Mouse (Mus musculus) thymus, adult 2 months (tissue): ENCODE measurements at regions not wholly inside any gene's neighbourhood (a gene's known extent, or its start where the extent isn't known, plus 50 kb on each side); places are given as distances from the start of the nearest gene placed in this dataset.

ENCODE experiments used
- DNase-seq: peaks from one replicate; pipeline ENCODE4 v3.0.0; 2021
- H3K27ac ChIP-seq: fragments of 200-500 bp; 2 replicates; pipeline ENCODE4 v1.5.1; 2012; ENCODE audit warnings: low read length, control low read depth; ENCODE audit not compliant: control insufficient read depth, insufficient read depth
- H3K27me3 ChIP-seq: fragments of 200-500 bp; 2 replicates; pipeline ENCODE4 v1.6.1; 2012; ENCODE audit warnings: mild to moderate bottlenecking, low read length, moderate library complexity, mixed read lengths; ENCODE audit not compliant: control insufficient read depth, insufficient read depth
- H3K36me3 ChIP-seq: fragments of 200-500 bp; 2 replicates; pipeline ENCODE4 v1.6.1; 2012; ENCODE audit warnings: mild to moderate bottlenecking, low read length, moderate library complexity; ENCODE audit not compliant: control insufficient read depth, insufficient read depth
- H3K4me1 ChIP-seq: fragments of 200-500 bp; replicated peaks from 2 replicates; pipeline ENCODE4 v1.6.1; 2012; ENCODE audit warnings: low read length; ENCODE audit not compliant: control insufficient read depth, insufficient read depth
- H3K4me3 ChIP-seq: fragments of 200-500 bp; 2 replicates; pipeline ENCODE4 v1.5.1; 2012; ENCODE audit warnings: mild to moderate bottlenecking, low read length, control low read depth, moderate library complexity; ENCODE audit not compliant: control insufficient read depth, insufficient read depth
- CTCF ChIP-seq: fragments of 200-500 bp; IDR thresholded peaks from 2 replicates; pipeline ENCODE4 v1.5.1; 2012; ENCODE audit warnings: mild to moderate bottlenecking, control low read depth, low read length, moderate library complexity, borderline replicate concordance; ENCODE audit not compliant: control insufficient read depth, poor library complexity, insufficient read depth; ENCODE audit errors: extremely low read depth
- POLR2A ChIP-seq: fragments of 200-500 bp; IDR thresholded peaks from 2 replicates; pipeline ENCODE4 v1.6.1; 2012; ENCODE audit warnings: mild to moderate bottlenecking, low read length, control low read depth, moderate library complexity; ENCODE audit not compliant: control insufficient read depth, poor library complexity, insufficient read depth; ENCODE audit errors: extremely low read depth
- WGBS: fragments of 180-500 bp; shearing (Covaris S2); methylation state at CpG from one replicate; pipeline ENCODE4 v1.1.7; 2018; 5-methylcytosine and 5-hydroxymethylcytosine counted together

DNA sequence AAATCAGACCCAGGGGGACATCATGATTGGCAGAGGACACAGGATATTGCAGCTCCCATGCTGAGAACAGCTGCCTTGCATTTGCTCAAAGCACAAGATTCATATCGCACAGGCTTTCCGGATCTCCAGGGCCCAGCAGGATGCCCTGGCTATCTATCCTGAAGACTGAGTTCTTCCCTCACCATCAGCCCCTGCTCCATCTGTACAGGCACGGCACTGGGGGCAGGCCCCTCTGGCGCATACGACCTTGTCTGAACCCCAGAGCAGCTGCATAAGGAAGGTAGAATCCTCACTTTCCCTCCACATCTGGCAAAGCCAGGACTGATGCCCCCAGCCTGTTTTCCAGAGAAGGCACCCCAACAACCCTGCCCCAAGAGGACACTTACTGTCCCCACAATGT is 266.8 kb downstream of the Tns1 start:
- no peak for DNase-seq
- no peaks in the 10 kb centered on the region for H3K27me3 ChIP-seq
- no peaks in the 10 kb centered on the region for H3K36me3 ChIP-seq
- no peak for TF ChIP-seq POLR2A
- TF ChIP-seq CTCF, result no peak
- H3K27ac ChIP-seq, result no peak overlapping the region
- 90% methylated on average over 5 of the region's 5 CpGs for WGBS
- no peaks in the 10 kb centered on the region for H3K4me1 ChIP-seq
- H3K4me3 ChIP-seq, result no peak overlapping the region

DNA sequence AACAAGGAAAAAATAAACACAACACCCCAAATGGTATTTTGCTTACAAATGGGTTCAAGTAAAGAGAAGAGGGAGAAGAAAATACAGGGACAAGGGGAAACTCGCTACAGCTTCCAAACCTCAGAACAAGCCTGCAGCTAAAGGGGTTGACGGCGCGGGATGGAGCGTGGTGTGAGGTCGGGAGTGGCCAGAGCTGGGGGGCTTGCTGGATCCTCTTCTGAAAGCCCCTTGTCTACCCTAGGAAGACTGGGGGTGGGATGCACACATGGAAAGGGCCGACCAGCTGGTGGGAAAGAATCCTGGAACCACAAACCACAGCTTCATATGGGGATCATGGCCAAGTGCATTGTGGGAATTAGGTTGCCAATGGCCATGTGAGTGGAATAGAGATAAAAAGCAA is 267.4 kb downstream of the Tns1 start:
- no peaks in the 10 kb centered on the region for H3K27me3 ChIP-seq
- TF ChIP-seq POLR2A (no peak), CTCF (no peak)
- H3K27ac ChIP-seq, result no peak overlapping the region
- WGBS, result 90% methylated on average over 7 of the region's 7 CpGs
- H3K36me3 ChIP-seq, result no peaks in the 10 kb centered on the region
- H3K4me3 ChIP-seq, result no peak overlapping the region
- no peak for DNase-seq
- no peaks in the 10 kb centered on the region for H3K4me1 ChIP-seq

DNA sequence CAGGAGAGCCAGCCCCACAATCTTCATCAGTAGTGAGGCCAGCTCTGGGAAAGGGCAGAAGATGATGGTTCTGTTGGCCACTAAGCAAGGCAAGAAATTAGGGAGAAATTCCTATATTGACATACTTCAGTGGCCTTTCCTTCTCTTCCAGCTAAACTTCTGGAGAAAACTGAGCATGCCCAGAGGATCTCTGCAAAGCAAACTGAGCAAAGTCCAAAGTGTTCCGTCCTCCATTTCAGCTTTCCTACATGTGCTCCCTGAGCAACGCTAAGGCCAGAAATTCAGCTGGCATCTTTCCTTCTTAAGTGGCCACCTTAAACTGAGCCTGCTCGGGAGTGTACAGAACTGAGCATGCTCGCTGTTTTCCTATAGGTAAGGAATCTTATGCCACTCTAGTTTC is 268.9 kb downstream of the Tns1 start:
- Histone ChIP-seq H3K36me3 (no peaks in the 10 kb centered on the region), H3K27me3 (no peaks in the 10 kb centered on the region), H3K4me1 (no peaks in the 10 kb centered on the region), H3K27ac (no peak overlapping the region), H3K4me3 (no peak overlapping the region)
- WGBS, result 91% methylated on average over 4 of the region's 4 CpGs
- DNase-seq, result no peak
- TF ChIP-seq CTCF, result no peak
- TF ChIP-seq POLR2A, result no peak

DNA sequence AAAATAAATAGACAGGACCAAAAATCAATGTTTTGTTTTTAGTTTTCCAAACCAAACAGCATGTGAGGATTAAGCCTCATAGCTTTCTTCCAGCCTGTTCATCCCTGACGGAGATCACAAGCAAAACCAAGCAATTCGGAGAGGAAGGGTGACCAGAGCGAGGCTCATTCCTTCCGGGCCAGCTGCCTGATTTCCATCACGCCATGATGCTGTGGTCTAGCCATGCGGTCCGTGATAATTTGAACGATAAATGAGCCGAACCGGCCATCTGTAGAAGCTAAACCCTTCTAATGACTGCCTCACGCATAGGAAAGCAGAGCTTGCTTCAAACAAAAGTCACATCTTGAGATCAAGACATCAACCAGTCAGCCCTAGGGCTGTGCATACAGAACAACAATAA is 270.4 kb downstream of the Tns1 start:
- DNase-seq, result no peak
- Histone ChIP-seq H3K4me3 (no peak overlapping the region), H3K4me1 (no peaks in the 10 kb centered on the region), H3K36me3 (no peaks in the 10 kb centered on the region), H3K27ac (no peak overlapping the region), H3K27me3 (no peaks in the 10 kb centered on the region)
- TF ChIP-seq CTCF (no peak), POLR2A (no peak)
- WGBS, result 95% methylated on average over 11 of the region's 11 CpGs

DNA sequence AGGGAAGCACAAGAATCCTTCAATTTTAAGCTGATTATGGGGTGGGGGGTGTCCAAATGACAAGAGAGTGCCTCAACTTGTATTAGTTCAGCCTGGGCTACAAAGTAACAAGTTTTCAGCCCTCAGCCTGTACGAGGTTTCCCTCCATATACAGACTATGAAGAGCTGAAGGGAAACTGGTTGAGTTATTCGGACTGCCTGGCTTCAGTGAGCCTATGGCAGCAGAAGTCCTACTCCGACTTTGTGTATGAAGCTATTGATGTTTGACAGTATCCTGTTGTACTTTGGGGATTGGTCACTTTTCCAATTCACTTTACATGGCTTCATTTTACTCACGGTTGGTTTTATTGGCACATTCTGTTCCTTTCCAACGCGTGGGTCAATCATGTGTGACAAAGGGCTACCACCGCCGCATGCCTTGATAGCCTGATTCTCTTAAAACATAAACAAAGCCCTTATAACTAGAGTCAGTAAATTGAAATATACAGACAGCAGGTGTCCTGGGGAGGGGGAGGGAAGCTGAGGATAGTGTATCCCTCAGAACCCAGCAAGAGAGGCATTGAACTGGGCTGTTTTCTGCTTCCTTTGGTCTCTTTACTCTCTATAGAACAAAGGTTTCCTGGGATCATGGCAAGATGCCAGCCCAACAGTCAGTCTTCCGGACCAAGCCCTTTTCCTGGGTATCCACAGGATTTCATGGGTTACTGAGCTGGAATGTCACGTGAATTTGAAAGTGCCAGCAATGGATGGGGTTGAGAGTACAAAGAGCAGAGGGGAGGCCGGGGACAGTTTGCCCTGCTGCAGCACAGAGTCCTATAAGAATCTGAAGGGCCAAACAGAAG is 273.9 kb downstream of the Tns1 start:
- 93% methylated on average over 11 of the region's 11 CpGs for WGBS
- Histone ChIP-seq H3K36me3 (no peaks in the 10 kb centered on the region), H3K4me1 (no peaks in the 10 kb centered on the region), H3K27me3 (no peaks in the 10 kb centered on the region), H3K4me3 (no peak overlapping the region), H3K27ac (no peak overlapping the region)
- no peak for DNase-seq
- TF ChIP-seq POLR2A, result no peak
- no peak for TF ChIP-seq CTCF

DNA sequence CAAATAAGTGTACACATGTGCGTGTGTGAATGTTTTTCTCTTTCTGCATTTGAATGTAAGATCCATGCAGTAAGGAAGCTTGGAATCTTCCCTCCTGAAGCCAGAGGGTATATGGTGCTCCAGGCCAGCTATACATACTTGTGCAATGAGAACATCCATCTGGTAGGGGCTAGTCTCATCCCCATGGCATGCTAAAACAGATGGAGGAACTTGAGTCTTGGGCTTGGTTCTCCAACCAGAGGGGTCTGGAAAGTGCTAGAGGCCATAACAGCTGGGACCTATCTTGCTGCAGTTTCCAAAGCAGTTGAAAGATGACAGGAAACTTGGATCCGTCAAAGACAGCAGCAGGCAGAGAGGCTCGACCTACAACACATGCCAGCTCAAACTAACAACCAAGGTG is 275.9 kb downstream of the Tns1 start:
- Histone ChIP-seq H3K27me3 (no peaks in the 10 kb centered on the region), H3K4me3 (no peak overlapping the region), H3K27ac (no peak overlapping the region), H3K4me1 (no peaks in the 10 kb centered on the region), H3K36me3 (no peaks in the 10 kb centered on the region)
- TF ChIP-seq POLR2A (no peak), CTCF (no peak)
- no peak for DNase-seq
- 87% methylated on average over 3 of the region's 3 CpGs for WGBS

DNA sequence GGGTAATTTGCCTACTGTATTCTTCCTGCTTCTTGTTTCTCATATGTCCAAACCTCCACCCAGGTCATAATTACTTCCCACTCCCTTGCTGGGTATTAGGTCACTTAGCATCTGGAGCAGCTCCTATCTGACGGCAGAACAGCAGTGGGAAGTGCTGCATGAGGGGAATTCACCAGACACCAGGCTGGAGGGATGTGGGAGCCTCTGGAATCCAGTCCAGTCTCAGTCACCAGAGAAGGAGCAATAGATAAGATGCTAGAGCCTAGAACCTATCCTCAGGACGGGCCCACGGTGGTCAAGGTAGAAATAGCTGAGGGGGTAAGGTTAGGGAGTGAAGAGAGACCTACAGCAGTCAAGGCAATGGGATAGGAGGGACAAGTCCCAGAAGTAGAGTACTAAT is 277.1 kb downstream of the Tns1 start:
- WGBS, result 90% methylated on average over 3 of the region's 3 CpGs
- TF ChIP-seq POLR2A (no peak), CTCF (no peak)
- Histone ChIP-seq H3K4me3 (no peak overlapping the region), H3K27me3 (no peaks in the 10 kb centered on the region), H3K4me1 (no peaks in the 10 kb centered on the region), H3K36me3 (no peaks in the 10 kb centered on the region), H3K27ac (no peak overlapping the region)
- DNase-seq, result no peak
